Mouse (Mus musculus) layer of hippocampus, adult 9-10 months (tissue): ENCODE measurements at regions not wholly inside any gene's neighbourhood (a gene's known extent, or its start where the extent isn't known, plus 50 kb on each side); places are given as distances from the start of the nearest gene placed in this dataset.

Experiments used
- DNase-seq: peaks from one replicate; pipeline ENCODE4 v3.0.0; 2022; ENCODE audit warnings: low spot score

- DNase-seq: no peak
Observed at GRCm38 (mm10) chr13:38878718-38879669, 81.7 kb downstream of the Slc35b3 start.

GRCm38 (mm10) chr13:38875923-38876322 is 84.8 kb downstream of the Slc35b3 start:
- DNase-seq: no peak

- DNase-seq: no peak
Observed at GRCm38 (mm10) chr13:38864002-38864401, 96.7 kb downstream of the Slc35b3 start.

GRCm38 (mm10) chr13:38855742-38856141 is 104.9 kb downstream of the Slc35b3 start:
- no peak for DNase-seq

- DNase-seq: no peak
Observed at GRCm38 (mm10) chr13:38854986-38855385, 105.7 kb downstream of the Slc35b3 start.

- DNase-seq: no peak
Observed at GRCm38 (mm10) chr13:38852868-38853267, 107.8 kb downstream of the Slc35b3 start.

GRCm38 (mm10) chr13:38851820-38852219 is 108.9 kb downstream of the Slc35b3 start:
- DNase-seq: no peak

- DNase-seq: no peak
Observed at GRCm38 (mm10) chr13:38838231-38838630, 122.4 kb downstream of the Slc35b3 start.

- no peak for DNase-seq
Observed at GRCm38 (mm10) chr13:38825649-38826048, 135.0 kb downstream of the Slc35b3 start.

GRCm38 (mm10) chr13:38819526-38819925 is 141.1 kb downstream of the Slc35b3 start:
- no peak for DNase-seq

- peak; percentile 5 for DNase-seq
Observed at GRCm38 (mm10) chr13:38818781-38819180, 141.9 kb downstream of the Slc35b3 start.

GRCm38 (mm10) chr13:38816296-38816695 is 144.4 kb downstream of the Slc35b3 start:
- no peak for DNase-seq

- no peak for DNase-seq
Observed at GRCm38 (mm10) chr13:38815002-38815707, 145.5 kb downstream of the Slc35b3 start.

GRCm38 (mm10) chr13:38798514-38798913 is 139.7 kb upstream of the Eef1e1 start:
- DNase-seq: no peak

- no peak for DNase-seq
Observed at GRCm38 (mm10) chr13:38793456-38793855, 134.6 kb upstream of the Eef1e1 start.

GRCm38 (mm10) chr13:38780630-38781010 is 121.8 kb upstream of the Eef1e1 start:
- DNase-seq: no peak

GRCm38 (mm10) chr13:38779984-38780629 is 121.2 kb upstream of the Eef1e1 start:
- no peak for DNase-seq

- DNase-seq: no peak
Observed at GRCm38 (mm10) chr13:38776546-38776945, 117.7 kb upstream of the Eef1e1 start.

GRCm38 (mm10) chr13:38772996-38773395 is 114.1 kb upstream of the Eef1e1 start:
- no peak for DNase-seq

GRCm38 (mm10) chr13:38766133-38766532 is 107.3 kb upstream of the Eef1e1 start:
- DNase-seq: no peak

- DNase-seq: no peak
Observed at GRCm38 (mm10) chr13:38760261-38760660, 101.4 kb upstream of the Eef1e1 start.

- no peak for DNase-seq
Observed at GRCm38 (mm10) chr13:38756629-38757227, 97.9 kb upstream of the Eef1e1 start.
